Mouse (Mus musculus) heart, postnatal 0 days (tissue): Measurements from ENCODE around the gene Gm17268.

ENCODE experiments used
- CTCF ChIP-seq: IDR thresholded peaks from 2 replicates; pipeline ENCODE4 v1.5.1; 2016; ENCODE audit warnings: antibody characterized with exemption, control low read depth, low read depth
- EP300 ChIP-seq: IDR thresholded peaks from 2 replicates; pipeline ENCODE4 v1.6.1; 2016; ENCODE audit warnings: antibody characterized with exemption, low read depth

DNA sequence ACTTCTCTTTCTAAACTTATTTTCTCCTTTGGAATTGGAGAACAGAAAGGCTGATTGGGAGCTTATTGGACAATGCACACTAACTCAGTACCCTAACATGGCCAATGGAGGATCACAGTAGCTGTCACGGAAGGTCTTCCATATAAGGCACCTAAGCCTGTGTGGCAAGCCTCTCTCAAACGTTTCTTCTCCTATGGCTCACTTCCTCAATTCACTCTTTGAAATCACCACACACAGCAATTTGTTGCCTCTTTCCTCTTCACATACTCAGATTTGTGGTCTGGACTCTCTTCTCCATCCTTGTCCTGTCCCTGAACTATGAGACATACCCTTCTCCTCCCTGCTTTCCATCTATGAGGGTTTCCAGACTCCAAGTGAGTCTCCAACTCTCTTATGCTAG, 33.6 kb downstream of the Gm17268 start:
- TF ChIP-seq CTCF: no peak
- no peak for TF ChIP-seq EP300
